Mouse (Mus musculus): ENCODE data around the gene Lacc1.

Gene Lacc1

DNA sequence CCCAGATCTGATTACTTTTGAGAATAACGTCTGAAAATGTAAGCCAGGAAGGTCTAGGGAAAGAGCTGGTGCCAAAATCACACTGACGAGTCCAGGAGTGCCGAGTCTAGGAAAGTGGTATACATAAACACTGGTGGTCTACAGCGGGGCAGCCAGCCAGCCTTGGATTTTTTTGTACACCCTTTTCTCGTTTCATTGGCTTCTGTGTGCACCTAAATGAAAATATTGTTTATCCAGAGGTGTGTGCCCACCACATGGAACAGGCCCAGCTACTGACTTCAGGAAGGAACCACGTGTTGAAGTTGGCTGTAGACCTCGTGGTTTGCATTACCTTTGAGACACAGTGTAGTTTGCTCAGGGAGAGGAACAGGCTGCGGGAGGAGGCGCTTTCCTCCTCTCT, 57.1 kb downstream of the Lacc1 start:
- no peak for DNase-seq (ENCODE audit: low read depth, low spot score)
